Mouse (Mus musculus) olfactory bulb, adult 2 months (tissue): ENCODE measurements around the gene Dnajc10.

ENCODE experiments used
- CTCF ChIP-seq: fragments of 200-500 bp; IDR thresholded peaks from 2 replicates; pipeline ENCODE4 v1.5.1; 2012; ENCODE audit warnings: low read depth, mild to moderate bottlenecking, low read length, moderate library complexity; ENCODE audit not compliant: insufficient read depth
- POLR2A ChIP-seq: fragments of 200-500 bp; IDR thresholded peaks from 2 replicates; pipeline ENCODE4 v1.6.1; 2012; ENCODE audit warnings: mild to moderate bottlenecking, low read depth, low read length, moderate library complexity; ENCODE audit not compliant: insufficient read depth

DNA sequence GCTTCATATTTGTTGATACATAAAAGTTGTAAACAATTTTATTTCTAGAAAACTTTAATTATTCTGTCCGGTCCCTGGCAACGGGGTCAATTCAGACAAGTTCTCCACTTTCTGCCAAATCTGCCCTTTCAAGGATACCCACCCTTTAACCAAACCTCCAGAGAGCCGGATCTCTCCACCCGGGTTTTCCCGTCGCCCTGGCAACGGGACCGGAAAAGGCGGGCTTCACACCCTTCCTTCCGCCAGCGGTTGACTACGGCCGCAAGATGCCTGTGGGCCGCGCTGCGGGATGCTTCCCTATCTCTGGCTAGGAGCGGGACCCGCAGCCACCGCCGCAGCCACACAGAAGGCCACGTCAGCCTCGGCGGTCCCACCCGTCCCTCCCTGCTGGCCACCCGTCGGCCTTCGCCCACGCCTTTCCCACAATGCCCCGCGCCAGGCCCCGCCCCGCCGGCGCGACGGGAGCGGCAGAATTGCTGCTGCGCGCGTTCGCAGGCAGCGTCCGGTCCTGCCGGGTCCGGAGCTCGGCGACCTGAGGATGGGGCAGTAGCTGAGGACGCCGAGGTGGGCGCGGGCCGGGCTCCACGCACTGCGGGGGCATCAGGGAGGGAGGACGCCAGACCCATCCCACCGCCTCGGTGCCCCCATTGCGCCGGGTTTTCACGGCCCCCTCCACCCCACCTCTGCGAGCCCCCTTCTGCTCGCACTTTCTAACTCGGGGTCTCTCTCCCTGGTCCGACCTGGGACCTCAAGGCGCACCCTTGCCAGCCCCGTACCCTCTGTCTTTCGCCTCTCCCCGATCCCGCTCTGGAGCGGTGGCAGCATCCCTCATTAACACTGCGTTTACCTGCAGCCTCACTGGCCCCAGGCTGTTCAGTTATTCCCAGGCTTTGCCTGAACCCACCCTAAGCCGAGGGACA lies at the start of gene Dnajc10:
- no peak for TF ChIP-seq CTCF
- peak; percentile 97 for TF ChIP-seq POLR2A
